Mouse (Mus musculus): ENCODE data around the gene Sowahb. TPM values are rescaled to one million over a fixed set of nuclear protein-coding genes. Genes with fewer than 3 reads are reported as not detected.

Gene Sowahb
- polyA plus RNA-seq, 1 experiment from 2014 or later: 5.2 TPM

DNA sequence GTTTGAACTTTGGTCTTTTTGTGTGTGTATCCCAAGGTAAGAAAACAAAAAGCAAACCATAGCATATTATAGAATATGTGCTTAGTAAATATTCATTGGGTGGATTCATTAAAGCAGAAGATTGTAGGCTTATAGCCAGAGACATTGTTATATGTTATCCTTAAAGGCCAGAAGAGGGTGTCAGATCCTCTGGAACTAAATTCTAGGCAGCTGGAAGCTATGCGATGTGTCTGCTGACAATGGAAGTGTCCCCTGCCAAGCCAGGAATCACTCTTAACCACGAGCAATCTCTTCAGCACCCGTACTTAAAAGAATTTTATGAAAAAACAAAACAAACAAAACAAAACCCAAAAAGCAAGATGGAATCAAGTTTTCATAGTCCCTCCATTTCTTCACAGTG is 27.1 kb downstream of the Sowahb start:
- Histone ChIP-seq H3K27ac (ENCODE audit: low read length) (no peak overlapping the region), H3K27me3 (replicated peaks; ENCODE audit: control insufficient read depth, insufficient read depth, low read length) (no peaks in the 10 kb centered on the region), H3K36me3 (ENCODE audit: control insufficient read depth, insufficient read depth, low read length) (no peaks in the 10 kb centered on the region), H3K9me3 (ENCODE audit: control insufficient read depth, low read length) (no peaks in the 10 kb centered on the region), H3K4me2 (ENCODE audit: low read depth, low read length) (no peak overlapping the region), H3K9ac (ENCODE audit: low read depth, low read length) (no peak overlapping the region), H3K4me1 (ENCODE audit: control insufficient read depth, insufficient read depth, low read length) (no peaks in the 10 kb centered on the region; the same call in 1 of the 2 replicates), H3K4me3 (ENCODE audit: low read length) (no peak overlapping the region)
- no peak for ATAC-seq
- 59% methylated on average over 3 of the region's 3 CpGs for WGBS

DNA sequence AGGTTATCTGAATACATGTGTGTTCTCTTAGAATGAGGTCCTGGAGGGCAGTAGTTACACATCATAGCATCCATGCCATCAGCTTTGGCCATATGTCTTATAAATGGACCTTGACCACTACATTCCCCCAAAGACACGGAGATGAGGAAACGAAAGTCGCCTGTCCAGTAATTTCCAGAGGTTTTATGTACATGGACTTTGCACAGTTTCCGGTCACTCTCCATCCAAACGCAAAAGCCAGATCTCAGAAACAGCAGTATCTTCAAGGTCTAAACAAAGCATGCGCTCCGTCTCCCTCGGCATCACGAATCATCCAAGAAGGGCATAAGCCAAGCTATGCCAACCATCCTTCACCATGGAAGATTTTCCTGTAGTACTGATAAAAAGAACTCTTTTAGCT is 36.6 kb downstream of the Sowahb start:
- no peak for ATAC-seq
- Histone ChIP-seq H3K27me3 (replicated peaks; ENCODE audit: control insufficient read depth, insufficient read depth, low read length) (no peaks in the 10 kb centered on the region), H3K9ac (ENCODE audit: low read depth, low read length) (no peak overlapping the region), H3K4me2 (ENCODE audit: low read depth, low read length) (no peak overlapping the region), H3K4me3 (ENCODE audit: low read length) (no peak overlapping the region), H3K36me3 (ENCODE audit: control insufficient read depth, insufficient read depth, low read length) (no peaks in the 10 kb centered on the region), H3K27ac (ENCODE audit: low read length) (no peak overlapping the region), H3K4me1 (ENCODE audit: control insufficient read depth, insufficient read depth, low read length) (peaks cover 11% of the 10 kb centered on the region), H3K9me3 (ENCODE audit: control insufficient read depth, low read length) (no peaks in the 10 kb centered on the region)
- WGBS: 76% methylated on average over 9 of the region's 9 CpGs

DNA sequence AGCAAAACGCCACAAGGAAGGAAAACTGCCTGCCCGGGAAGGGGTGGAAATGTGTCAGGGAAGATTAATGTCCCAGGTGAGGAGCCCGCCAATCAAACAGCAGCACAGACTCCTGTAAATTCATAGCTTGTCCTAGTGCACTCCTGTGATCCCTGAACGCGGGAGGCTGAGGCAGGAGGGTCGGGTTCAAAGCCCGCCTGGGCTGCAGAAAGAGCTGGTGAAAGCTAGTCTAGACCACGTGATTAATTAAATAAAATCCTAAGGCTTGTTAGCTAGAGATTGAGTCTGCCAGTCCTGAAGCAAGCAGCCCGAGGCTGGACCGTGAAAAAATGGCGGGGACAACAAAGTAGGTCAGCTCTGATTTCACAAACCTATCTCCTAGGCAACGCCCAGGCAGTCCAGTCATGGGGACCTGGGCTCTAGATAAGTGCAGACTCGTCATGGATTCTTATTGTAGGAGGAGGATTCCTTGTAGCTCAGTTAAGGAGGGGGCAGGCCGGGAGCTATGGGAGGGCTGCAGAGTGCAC is 38.9 kb downstream of the Sowahb start:
- ATAC-seq: peak; percentile 71
- H3K9ac ChIP-seq (ENCODE audit: low read depth, low read length): peak overlapping the region; percentile 61
- 47% methylated on average over 14 of the region's 14 CpGs for WGBS

DNA sequence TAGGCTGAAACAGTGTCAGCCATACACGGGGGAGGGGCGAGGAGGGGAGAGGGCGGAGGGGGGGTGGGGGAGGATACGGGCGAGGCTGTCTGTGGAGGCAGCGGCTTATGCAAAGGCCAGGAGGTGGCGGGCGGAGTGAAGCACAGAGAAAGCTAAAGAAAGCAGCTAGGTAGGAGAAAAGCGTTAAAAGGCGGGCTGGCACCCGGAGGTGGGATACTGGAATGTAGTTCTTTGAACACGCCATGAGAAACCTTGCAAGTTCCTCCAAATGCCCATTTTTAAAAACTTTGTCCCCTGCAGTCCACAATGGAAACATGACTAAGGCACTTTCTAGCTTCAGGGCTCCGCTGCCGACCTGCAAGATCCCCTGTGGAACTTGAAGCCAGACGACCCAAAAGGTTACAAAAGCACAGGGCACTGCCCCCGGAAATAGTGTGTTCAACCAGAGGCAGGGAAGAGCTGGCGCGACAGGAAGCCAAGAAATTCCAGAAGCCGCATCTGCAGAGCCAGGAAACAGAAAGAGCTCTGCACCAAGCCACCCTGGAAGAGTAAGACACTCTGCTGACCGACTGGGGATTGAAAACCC is 39.5 kb downstream of the Sowahb start:
- peak overlapping the region; percentile 22 for H3K4me3 ChIP-seq (ENCODE audit: low read length)
- no peaks in the 10 kb centered on the region for H3K27me3 ChIP-seq (replicated peaks; ENCODE audit: control insufficient read depth, insufficient read depth, low read length)
- no peaks in the 10 kb centered on the region for H3K9me3 ChIP-seq (ENCODE audit: control insufficient read depth, low read length)
- peak overlapping the region; percentile 83 for H3K27ac ChIP-seq (ENCODE audit: low read length)
- WGBS: 7% methylated on average over 20 of the region's 20 CpGs
- peak overlapping the region; percentile 58 for H3K4me2 ChIP-seq (ENCODE audit: low read depth, low read length)
- H3K4me1 ChIP-seq (ENCODE audit: control insufficient read depth, insufficient read depth, low read length): peaks cover 19% of the 10 kb centered on the region
- no peaks in the 10 kb centered on the region for H3K36me3 ChIP-seq (ENCODE audit: control insufficient read depth, insufficient read depth, low read length)
- peak; percentile 46 for ATAC-seq
- peak overlapping the region; percentile 61 for H3K9ac ChIP-seq (ENCODE audit: low read depth, low read length)

More for the DNA sequence above, 38.9 kb downstream of the Sowahb start:
- Histone ChIP-seq H3K4me3 (ENCODE audit: low read length) (peak overlapping the region; percentile 22), H3K27me3 (replicated peaks; ENCODE audit: control insufficient read depth, insufficient read depth, low read length) (no peaks in the 10 kb centered on the region), H3K36me3 (ENCODE audit: control insufficient read depth, insufficient read depth, low read length) (no peaks in the 10 kb centered on the region), H3K9me3 (ENCODE audit: control insufficient read depth, low read length) (no peaks in the 10 kb centered on the region), H3K4me2 (ENCODE audit: low read depth, low read length) (peak overlapping the region; percentile 58), H3K27ac (ENCODE audit: low read length) (peak overlapping the region; percentile 83), H3K4me1 (ENCODE audit: control insufficient read depth, insufficient read depth, low read length) (peaks cover 19% of the 10 kb centered on the region)

DNA sequence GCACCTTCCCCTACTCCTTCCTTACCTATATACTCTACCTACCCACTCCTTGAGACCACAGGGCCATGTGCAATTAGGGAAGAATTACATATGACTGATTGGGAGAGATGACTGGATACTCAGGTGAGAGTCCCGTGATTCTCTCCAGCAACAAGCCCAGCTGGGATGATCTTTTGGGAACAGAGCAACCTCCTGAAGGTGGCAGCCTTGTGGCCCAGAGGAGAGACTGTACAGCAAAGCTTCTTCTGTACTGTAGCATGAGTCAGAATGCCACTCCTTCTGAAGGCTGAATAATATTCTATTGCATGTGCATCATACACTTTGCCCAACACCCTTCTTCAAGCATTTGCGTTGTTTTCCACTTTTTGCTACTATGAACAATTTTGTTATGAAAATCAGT is 42.2 kb downstream of the Sowahb start:
- Histone ChIP-seq H3K4me3 (ENCODE audit: low read length) (no peak overlapping the region), H3K9me3 (ENCODE audit: control insufficient read depth, low read length) (no peaks in the 10 kb centered on the region), H3K4me2 (ENCODE audit: low read depth, low read length) (no peak overlapping the region), H3K4me1 (ENCODE audit: control insufficient read depth, insufficient read depth, low read length) (peaks cover 31% of the 10 kb centered on the region), H3K9ac (ENCODE audit: low read depth, low read length) (no peak overlapping the region), H3K27me3 (replicated peaks; ENCODE audit: control insufficient read depth, insufficient read depth, low read length) (no peaks in the 10 kb centered on the region), H3K27ac (ENCODE audit: low read length) (no peak overlapping the region), H3K36me3 (ENCODE audit: control insufficient read depth, insufficient read depth, low read length) (no peaks in the 10 kb centered on the region)
- no peak for ATAC-seq
- 88% methylated on average over 2 of the region's 2 CpGs for WGBS

DNA sequence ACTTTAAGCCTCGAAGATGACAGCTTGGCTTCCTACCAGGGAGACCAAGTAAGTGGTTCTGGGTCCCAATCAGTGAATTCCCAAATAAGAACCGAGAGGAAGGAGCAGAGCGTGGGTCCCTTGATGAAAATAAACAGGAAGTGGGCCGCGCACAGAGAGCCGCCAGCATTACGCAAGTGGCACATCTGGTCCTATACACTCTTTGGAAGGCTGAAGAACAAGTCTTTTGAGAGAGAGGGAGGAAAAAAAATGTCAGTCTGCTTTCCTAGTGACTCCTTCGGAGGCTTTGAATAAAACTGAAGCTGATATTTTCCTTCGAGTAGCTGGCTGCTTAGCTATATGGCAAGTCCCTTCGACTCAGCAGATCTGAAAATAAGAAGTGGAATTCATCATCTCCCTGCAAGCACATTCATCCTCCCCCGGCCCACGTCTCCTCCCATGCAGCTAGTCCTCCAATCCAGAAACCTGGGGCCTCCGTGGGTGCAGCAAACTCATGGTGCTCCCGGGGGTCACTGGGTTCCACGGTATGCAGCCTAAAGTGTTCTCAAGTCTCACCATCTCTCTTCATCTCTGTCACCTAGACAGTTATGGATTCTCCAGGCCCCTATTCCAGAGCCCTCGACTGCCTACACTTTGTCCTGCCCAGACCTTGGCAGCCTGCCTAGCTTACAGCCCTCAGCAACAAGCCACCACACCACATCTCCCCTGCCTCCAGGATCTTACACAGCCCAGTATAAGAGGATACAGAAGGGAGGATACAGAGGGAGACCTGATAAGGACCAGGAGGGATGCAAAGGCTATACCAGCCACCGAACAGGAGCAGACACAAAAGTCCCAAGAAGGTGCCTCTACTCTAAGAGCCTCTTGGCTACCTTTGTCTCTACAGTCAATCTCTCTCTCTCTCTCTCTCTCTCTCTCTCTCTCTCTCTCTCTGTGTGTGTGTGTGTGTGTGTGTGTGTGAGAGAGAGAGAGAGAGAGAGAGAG is 43.8 kb downstream of the Sowahb start:
- 41% methylated on average over 17 of the region's 17 CpGs for WGBS

DNA sequence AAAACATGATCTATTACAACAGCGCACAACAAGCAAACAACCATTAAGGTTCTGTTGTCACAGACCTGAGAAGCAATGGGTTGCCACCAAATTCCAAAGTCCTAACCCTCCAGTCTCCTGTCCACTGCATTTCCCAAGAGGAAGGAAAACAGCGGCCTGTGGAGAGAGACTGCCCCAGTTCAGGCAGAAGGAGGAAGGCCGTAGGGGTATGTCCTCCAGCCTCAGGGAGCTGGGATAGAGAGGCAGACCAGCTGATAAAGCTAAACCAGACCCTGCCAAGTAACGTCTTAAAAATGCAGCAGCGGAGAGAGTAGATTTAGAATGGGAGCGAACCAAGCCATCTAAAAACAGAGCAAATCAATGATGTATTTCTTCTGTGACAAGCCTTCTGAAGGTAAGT is 44.8 kb downstream of the Sowahb start:
- no peak overlapping the region for H3K4me3 ChIP-seq (ENCODE audit: low read length)
- peaks cover 40% of the 10 kb centered on the region for H3K4me1 ChIP-seq (ENCODE audit: control insufficient read depth, insufficient read depth, low read length)
- no peak overlapping the region for H3K9ac ChIP-seq (ENCODE audit: low read depth, low read length)
- WGBS: 55% methylated on average over 6 of the region's 6 CpGs
- no peaks in the 10 kb centered on the region for H3K27me3 ChIP-seq (replicated peaks; ENCODE audit: control insufficient read depth, insufficient read depth, low read length)
- H3K36me3 ChIP-seq (ENCODE audit: control insufficient read depth, insufficient read depth, low read length): no peaks in the 10 kb centered on the region
- peak overlapping the region; percentile 85 for H3K27ac ChIP-seq (ENCODE audit: low read length)
- no peak overlapping the region for H3K4me2 ChIP-seq (ENCODE audit: low read depth, low read length)
- no peak for ATAC-seq
- no peaks in the 10 kb centered on the region for H3K9me3 ChIP-seq (ENCODE audit: control insufficient read depth, low read length)

More for the DNA sequence above, 43.8 kb downstream of the Sowahb start:
- no peaks in the 10 kb centered on the region for H3K36me3 ChIP-seq (ENCODE audit: control insufficient read depth, insufficient read depth, low read length)
- no peaks in the 10 kb centered on the region for H3K9me3 ChIP-seq (ENCODE audit: control insufficient read depth, low read length)
- H3K4me2 ChIP-seq (ENCODE audit: low read depth, low read length): no peak overlapping the region
- 0 out of 2 replicates have a peak overlapping the region, but pooled peaks have one; percentile 3 for H3K9ac ChIP-seq (ENCODE audit: low read depth, low read length)
- no peak overlapping the region for H3K4me3 ChIP-seq (ENCODE audit: low read length)
- H3K4me1 ChIP-seq (ENCODE audit: control insufficient read depth, insufficient read depth, low read length): peaks cover 41% of the 10 kb centered on the region
- peak; percentile 29; the same call in 1 of the 2 replicates for ATAC-seq
- H3K27ac ChIP-seq (ENCODE audit: low read length): peak overlapping the region; percentile 85
- H3K27me3 ChIP-seq (replicated peaks; ENCODE audit: control insufficient read depth, insufficient read depth, low read length): no peaks in the 10 kb centered on the region

DNA sequence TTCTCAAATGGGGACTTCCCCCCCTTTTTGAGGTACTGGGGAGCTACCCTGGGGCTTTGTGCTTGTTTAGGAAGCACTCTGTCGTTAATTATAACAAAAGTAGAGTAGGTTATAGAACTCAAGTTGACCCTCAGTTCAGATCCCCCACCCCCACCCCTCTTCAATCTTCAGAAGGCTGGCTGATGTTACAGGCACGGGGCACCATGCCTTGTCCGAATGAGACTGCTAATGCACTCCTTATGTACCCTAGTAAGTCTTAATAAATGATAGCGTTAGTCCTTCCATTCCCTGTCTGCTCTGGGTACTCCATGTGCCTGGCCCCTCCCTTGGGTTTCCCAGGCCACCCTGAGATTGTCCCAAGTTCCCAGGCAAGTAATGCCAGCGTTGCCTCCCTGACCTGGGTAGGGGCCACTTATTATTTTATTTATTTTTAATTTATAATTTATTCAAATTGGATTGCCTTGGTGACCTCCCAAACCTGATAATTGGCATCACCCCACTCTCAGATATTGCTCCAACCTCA is 46.3 kb downstream of the Sowahb start:
- no peak overlapping the region for H3K4me2 ChIP-seq (ENCODE audit: low read depth, low read length)
- H3K4me1 ChIP-seq (ENCODE audit: control insufficient read depth, insufficient read depth, low read length): peaks cover 44% of the 10 kb centered on the region
- no peak overlapping the region for H3K9ac ChIP-seq (ENCODE audit: low read depth, low read length)
- no peaks in the 10 kb centered on the region for H3K9me3 ChIP-seq (ENCODE audit: control insufficient read depth, low read length)
- 42% methylated on average over 5 of the region's 5 CpGs for WGBS
- H3K27ac ChIP-seq (ENCODE audit: low read length): peak overlapping the region; percentile 98
- H3K27me3 ChIP-seq (replicated peaks; ENCODE audit: control insufficient read depth, insufficient read depth, low read length): no peaks in the 10 kb centered on the region
- ATAC-seq: no peak
- H3K36me3 ChIP-seq (ENCODE audit: control insufficient read depth, insufficient read depth, low read length): no peaks in the 10 kb centered on the region
- no peak overlapping the region for H3K4me3 ChIP-seq (ENCODE audit: low read length)
